Mouse (Mus musculus) thymus, postnatal 25 days (tissue): ENCODE measurements around the gene Gm14418.
"Not testable (repeated sequence)": the region's sequence is repeated elsewhere in the genome, so short reads cannot be mapped to it uniquely, and the experiment has no call there.

Experiments
- DNase-seq: peaks from one replicate; pipeline ENCODE4 v3.0.0; 2022

The Gm14418 gene

GRCm38 (mm10) chr2:177398096-177398495 lies at the start of gene Gm14418:
Gene Gm14418, minus strand, starts transcription at chr2:177398320.
- DNase-seq: not testable (repeated sequence)
